16 mouse cellular contexts compared by ENCODE assay signal in genomic region chr17:62467072-62467471, GRCm38 (mm10).
"Had no signal": no experiment of that assay in that cellular context is flagged by ENCODE, and none has a peak within 500 bp of the region (broad histone marks: within the 10 kb centered on the region; RNA-seq: fewer than 3 reads in every experiment).

No protein-coding gene starts in this region.

- DNase-seq: heart, postnatal 10 days; heart, postnatal 14 days; heart, postnatal 36 days; heart, postnatal 4 days; kidney, adult 11 months; kidney, adult 18-20 months; kidney, adult 2 months; kidney, adult 8-10 months; kidney, adult 9 months; kidney, postnatal 10 days; kidney, postnatal 14 days; kidney, postnatal 25 days; kidney, postnatal 36 days; kidney, postnatal 4 days; layer of hippocampus, adult 9-11 months; layer of hippocampus, postnatal 36 days had no signal
